Mouse (Mus musculus) E14TG2a.4 (cell line): ENCODE data around the gene Cmtm3.

Experiments used
- CTCF ChIP-seq: conservative IDR thresholded peaks from 2 replicates; pipeline ENCODE4 v1.5.1; 2014; ENCODE audit warnings: low read length
- NANOG ChIP-seq: IDR thresholded peaks from 2 replicates; pipeline ENCODE4 v1.6.1; 2014; ENCODE audit warnings: borderline replicate concordance, low read length, mixed read lengths

DNA sequence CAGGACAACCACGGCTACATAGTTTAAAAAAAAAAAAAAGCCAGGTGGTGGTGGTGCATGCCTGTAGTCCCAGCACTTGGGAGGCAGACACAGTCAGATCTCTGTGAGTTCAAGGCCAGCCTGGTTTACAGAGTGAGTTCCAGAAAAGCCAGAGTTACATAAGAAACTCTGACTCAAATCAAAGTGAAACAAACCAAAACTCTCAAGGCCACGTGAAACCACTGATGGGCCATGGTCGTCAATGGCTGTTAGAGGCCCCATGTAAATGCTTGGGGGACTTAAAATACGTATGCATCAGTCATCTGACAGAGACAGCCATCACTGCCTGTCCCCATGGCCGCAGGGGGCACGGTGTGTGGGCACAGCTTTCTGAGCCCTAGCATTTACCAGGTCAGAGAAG lies 31.9 kb downstream of the Cmtm3 start:
- TF ChIP-seq CTCF (no peak), NANOG (no peak)
